Mouse (Mus musculus): ENCODE measurements at regions not wholly inside any gene's neighbourhood (a gene's known extent, or its start where the extent isn't known, plus 50 kb on each side); places are given as distances from the start of the nearest gene placed in this dataset.
"Not testable (repeated sequence)": the region's sequence is repeated elsewhere in the genome, so short reads cannot be mapped to it uniquely, and the experiment has no call there.

DNA sequence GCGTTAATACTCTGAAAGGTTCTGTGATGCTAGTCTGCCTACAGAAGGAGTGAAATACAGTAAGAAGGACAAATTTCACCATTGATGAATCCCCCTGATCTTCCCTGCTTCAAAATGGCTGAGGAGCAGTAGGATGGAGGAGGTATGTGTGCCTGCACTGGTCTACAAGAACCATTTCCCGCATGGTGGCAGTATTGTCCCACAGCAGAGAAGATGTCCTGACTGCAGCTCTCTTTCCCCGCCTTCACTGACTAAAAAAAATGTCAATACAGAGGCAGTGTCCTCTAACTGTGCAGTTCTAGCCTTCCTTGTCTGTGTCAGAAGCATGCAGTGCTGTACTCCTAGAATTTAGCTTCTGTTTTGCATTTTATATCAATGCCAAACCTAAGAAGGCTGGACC, 174.6 kb upstream of the Olfr1324 start:
- peak; percentile 39 for DNase-seq (ENCODE audit: low read depth, low spot score)

DNA sequence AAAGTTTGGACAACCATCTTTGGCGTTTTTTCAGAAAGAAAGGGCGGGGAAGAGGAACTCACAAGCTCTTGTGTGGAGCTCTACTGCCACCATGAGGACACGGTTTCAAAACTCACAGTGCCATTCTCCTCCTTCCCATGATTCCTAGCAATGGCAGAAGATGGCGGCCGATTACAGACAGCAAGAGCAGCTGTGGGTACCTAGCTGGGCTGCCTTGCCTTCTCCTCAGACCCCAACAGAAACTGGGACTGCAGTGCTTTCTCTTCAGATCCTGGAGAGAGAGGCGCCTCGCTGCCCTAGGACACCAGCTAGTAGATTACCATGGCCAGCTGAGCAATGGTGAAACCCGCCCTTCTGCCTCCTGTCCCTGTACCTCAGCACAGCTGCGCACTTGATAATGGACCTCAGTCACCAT, 174.2 kb upstream of the Olfr1324 start:
- DNase-seq (ENCODE audit: low read depth, low spot score) = not testable (repeated sequence)

DNA sequence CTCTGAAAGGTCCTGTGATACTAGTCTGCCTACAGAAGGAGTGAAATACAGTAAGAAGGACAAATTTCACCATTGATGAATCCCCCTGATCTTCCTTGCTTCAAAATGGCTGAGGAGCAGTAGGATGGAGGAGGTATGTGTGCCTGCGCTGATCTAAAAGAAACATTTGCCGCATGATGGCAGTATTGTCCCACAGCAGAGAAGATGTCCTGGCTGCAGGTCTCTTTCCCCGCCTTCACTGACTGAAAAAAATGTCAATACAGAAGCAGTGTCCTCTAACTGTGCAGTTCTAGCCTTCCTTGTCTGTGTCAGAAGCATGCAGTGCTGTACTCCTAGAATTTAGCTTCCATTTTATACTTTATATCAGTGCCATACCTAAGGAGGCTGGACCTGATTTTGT, 172.0 kb upstream of the Olfr1324 start:
- DNase-seq (ENCODE audit: low read depth, low spot score) = not testable (repeated sequence)

DNA sequence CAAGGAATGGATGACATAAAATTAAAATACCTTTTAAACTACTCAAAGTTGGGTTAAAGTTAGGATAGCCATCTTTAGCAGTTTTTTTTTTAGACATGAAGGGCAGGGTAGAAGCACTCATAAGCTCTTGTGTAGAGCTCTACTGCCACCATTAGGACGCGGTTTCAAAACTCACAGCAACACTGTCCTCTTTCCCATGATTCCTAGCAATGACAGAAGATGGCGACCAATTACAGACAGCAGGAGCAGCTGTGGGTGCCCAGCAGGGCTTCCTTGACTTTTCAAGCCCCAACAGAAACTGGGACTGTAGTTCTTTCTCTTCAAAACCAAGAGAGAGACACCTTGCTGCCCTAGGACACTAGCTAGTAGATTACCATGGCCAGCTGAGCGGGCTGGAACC, 171.5 kb upstream of the Olfr1324 start:
- no peak for DNase-seq (ENCODE audit: low read depth, low spot score)

DNA sequence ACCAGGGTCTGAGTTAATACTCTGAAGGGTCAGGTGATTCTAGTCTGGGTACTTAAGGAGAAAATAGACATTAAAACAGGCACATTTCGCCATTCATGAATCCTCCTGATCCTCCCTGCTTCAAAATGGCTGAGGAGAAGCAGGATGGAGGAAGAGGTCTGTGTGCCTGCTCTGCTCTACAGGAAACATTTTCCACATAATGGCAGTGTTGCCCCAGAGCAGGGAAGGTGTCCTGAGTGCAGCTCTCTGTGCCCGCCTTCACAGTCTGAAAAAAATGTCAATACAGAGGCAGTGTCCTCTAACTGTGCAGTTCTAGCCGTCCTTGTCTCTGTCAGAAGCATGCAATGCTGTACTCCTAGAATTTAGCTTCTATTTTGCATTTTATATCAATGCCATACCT, 169.3 kb upstream of the Olfr1324 start:
- not testable (repeated sequence) for DNase-seq (ENCODE audit: low read depth, low spot score)

DNA sequence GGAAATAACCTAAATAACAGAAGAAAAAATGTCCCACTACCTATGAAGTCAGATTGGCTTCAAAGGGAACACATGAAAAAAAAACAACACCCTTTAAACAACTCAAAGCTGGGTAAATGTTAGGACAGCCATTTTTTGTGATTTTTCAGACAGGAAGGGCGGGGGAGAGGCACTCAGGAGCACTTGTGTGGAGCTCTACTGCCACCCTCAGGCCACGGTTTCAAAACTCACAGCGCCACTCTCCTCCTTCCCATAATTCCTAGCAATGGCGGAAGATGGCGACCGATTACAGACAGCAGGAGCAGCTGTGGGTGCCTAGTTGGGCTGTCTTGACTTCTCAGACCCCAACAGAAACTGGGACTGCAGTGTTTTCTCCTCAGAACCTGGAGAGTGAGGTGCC, 168.8 kb upstream of the Olfr1324 start:
- DNase-seq (ENCODE audit: low read depth, low spot score) = peak; percentile 17

DNA sequence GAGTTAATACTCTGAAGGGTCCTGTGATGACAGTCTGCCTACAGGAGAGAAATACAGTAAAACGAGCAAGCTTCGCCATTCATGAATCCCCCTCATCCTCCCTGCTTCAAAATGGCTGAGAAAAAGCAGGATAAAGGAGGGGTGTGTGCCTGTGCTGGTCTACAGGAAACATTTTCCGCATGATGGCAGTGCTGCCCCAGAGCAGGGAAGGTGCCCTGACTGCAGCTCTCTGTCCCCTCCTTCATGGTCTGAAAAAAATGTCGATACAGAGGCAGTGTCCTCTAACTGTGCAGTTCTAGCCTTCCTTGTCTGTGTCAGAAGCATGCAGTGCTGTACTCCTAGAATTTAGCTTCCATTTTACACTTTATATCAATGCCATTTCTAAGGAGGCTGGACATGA, 166.7 kb upstream of the Olfr1324 start:
- DNase-seq (ENCODE audit: low read depth, low spot score) = not testable (repeated sequence)

DNA sequence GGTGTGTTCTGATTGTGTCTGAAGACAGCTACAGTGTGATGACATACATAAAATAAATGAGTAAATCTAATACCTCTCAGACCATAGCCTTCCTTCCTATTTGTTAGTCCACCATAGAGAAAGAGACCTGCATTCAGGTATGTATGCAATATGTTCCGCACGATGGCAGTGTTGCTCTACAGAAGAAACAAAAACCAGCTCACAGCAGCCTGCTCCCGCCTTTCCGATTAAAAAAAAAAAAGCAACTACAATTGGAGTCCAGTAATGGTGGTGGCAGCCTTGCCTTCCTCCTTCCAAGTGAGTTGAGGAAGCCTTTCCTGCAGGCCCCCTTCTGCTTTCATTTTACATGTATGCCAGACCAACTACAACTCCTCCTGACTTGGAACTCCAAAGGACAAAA, 163.2 kb upstream of the Olfr1324 start:
- no peak for DNase-seq (ENCODE audit: low read depth, low spot score)

DNA sequence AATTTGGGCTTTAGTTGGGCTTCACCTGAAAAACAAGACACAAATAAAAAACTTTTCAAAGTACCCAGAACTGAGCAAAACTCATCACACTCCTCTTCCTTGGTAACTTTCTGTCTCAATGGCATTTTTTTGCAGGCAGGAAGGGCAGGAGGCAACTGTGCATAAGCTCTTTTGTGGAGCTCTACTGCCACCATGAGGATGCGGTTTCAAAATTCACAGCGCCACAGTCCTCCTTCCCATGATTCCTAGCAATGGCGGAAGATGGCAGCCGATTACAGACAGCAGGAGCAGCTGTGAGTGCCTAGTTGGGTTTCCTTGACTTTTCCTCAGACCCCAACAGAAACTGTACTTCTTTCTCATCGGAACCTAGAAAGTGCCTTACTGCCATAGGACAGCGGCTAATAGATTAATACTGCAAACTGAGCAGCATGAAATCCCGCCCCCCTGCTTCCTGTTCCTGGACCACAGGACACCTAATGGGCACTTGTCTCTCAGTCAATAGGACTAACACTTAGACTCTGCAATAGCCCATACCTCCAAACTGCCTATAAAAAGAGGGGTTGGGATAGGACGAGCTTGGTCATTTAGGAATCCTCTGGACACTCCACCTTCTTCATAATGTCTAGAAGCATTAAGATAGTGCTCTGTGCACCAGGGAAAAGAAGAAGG, 162.5 kb upstream of the Olfr1324 start:
- DNase-seq (ENCODE audit: low read depth, low spot score) = no peak

DNA sequence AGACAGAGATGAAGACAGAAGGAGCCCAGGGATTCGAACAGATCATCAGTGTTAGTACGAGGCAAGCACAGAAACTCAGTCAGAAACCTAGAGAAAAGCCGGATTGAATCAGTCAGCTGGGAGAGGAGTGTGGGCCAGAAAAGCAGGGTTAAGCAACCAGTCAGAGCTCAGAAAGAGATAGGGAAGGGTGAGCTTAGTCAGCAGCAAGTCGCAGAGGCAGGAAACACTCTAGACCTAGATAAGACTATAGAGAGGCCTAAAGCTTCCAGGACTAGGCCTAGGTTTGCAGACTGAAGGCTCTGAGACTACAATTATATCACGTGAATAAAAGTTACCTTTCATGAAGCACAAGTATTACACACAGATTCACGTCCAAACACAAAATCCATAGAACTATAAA, 160.6 kb upstream of the Olfr1324 start:
- no peak for DNase-seq (ENCODE audit: low read depth, low spot score)

DNA sequence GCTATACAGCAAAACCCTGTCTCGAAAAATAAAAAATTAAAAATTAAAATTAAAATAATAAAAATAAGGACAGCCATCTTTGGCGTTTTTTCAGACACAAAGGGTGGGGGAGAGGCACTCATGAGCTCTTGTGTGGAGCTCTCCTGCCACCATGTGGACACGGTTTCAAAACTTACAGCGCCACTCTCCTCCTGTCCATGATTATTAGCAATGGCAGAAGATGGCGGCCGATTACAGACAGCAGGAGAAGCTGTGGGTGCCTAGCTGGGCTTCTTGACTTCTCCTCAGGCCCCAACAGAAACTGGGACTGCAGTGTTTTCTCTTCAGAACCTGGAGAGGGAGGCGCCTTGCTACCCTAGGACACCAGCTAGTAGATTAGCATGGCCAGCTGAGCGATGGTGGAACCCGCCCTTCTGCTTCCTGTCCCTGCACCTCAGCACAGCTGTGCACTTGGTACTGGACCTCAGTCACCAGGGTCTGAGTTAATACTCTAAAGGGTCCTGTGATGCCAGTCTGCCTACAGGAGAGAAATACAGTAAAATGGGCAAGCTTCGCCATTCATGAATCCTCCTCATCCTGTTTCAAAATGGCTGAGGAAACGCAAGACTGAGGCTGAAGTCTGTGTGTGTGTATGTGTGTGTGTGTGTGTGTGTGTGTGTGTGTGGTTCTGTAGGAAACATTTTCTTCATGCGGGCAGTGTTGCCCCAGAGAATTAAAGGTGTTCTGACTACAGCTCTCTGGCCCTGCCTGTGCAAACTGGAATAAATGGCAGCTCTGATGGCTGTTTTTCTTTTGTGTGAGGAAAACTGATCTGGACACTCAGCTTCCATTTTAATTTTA, 155.7 kb upstream of the Olfr1324 start:
- DNase-seq (ENCODE audit: low read depth, low spot score) = no peak

DNA sequence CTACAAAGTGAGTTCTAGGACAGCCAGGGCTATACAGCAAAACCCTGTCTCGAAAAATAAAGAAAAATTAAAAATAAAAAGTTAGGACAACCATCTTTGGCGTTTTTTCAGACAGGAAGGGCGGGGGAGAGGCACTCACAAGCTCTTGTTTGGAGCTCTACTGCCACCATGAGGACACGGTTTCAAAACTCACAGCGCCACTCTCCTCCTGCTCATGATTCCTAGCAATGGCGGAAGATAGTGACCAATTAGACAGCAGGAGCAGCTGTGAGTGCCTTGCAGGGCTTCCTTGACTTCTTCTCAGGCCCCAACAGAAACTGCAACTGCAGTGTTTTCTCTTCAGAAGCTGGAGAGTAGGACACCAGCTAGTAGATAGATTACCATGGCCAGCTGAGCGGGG, 151.9 kb upstream of the Olfr1324 start:
- no peak for DNase-seq (ENCODE audit: low read depth, low spot score)

DNA sequence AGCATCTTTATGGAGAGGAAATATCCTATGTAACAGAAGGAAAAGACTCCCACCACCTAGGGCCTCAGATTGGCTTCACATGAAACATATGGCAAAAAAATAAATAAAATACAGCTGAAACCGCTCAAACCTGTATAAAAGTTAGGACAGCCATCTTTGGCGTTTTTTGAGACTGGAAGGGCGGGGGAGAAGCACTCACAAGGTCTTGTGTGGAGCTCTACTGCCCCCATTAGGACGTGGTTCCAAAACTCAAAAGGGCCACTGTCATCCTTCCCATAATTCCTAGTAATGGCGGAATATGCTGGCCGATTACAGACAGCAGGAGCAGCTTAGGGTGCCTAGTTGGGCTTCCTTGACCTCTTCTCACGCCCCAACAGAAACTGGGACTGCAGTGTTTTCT, 148.5 kb upstream of the Olfr1324 start:
- no peak for DNase-seq (ENCODE audit: low read depth, low spot score)

DNA sequence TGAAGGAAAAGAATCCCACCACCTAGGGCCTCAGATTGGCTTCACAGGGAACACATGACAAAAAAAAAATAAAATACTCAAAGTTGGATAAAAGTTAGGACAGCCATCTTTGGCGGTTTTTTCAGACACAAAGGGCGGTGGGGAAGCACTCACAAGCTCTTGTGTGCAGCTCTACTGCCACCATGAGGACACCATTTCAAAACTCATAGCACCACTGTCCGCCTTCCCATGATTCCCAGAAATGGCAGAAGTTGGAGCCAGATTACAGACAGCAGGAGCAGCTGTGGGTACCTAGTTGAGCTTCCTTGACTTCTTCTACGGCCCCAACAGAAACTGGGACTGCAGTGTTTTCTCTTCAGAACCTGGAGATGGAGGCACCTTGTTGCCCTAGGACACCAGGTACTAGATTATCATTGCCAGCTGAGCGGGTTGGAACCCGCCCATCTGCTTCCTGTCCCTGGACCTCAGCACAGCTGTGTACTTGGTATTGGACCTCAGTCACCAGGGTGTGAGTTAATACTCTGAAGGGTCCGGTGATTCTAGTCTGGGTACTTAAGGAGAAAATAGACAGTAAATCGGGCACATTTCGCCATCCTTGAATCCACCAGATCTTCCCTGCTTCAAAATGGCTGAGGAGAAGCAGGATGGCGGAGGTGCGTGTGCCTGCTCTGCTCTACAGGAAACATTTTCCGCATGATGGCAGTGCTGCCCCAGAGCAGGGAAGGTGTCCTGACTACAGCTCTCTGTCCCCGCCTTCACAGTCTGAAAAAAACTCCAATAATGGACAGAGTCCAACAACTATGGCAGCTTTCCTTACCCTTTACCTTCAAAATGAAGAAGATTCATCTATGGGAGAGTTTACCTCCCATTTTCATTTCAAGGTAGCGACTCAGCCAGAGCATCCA, 144.1 kb upstream of the Olfr1324 start:
- peak; percentile 5 for DNase-seq (ENCODE audit: low read depth, low spot score)

DNA sequence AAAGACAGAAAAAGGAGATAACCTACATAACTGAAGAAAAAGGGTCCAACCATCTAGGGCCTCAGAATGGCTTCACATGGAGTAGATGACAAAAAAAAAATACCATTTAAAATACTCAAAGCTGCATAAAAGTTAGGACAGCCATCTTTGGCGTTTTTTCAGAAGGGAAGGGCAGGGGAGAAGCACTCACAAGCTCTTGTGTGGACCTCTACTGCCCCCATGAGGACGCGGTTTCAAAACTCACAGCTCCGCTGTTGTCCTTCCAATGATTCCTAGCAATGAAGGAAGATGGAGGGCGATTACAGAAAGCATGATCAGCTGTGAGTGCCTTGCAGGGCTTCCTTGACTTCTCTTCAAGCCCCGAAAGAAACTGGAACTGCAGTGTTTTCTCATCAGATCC, 140.8 kb upstream of the Olfr1324 start:
- no peak for DNase-seq (ENCODE audit: low read depth, low spot score)

DNA sequence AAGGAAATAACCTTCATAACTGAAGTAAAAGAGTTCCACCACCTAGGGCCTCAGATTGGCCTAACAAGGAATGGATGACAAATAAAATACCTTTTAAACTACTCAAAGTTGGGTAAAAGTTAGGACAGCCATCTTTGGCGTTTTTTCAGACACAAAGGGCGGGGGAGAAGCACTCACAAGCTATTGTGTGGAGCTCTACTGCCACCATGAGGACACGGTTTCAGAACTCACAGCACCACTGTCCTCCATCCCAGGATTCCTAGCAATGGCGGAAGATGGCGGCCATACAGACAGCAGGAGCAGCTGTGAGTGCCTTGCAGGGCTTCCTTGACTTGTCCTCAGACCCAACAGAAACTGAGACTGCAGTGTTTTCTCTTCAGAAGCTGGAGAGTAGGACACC, 138.0 kb upstream of the Olfr1324 start:
- DNase-seq (ENCODE audit: low read depth, low spot score) = no peak

DNA sequence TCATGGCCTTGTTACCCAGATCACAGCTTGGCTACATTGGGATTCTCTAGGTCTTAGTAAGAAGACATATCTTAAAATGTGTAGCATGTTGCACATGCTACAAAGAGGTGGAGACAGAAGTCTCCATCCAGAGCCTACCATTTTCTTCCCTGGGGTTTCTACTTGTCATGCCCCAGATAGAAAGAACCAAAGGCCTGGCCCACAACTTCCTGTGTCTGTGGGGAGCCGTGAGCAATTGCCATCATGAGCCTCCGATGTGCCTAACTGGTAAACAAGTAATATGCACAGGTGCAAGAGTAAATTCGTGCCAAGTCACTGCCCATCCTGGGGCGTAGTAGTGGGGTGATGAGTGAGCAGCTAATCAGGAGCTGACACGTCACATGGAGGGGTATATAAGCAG, 136.7 kb upstream of the Olfr1324 start:
- peak; percentile 4 for DNase-seq (ENCODE audit: low read depth, low spot score)

DNA sequence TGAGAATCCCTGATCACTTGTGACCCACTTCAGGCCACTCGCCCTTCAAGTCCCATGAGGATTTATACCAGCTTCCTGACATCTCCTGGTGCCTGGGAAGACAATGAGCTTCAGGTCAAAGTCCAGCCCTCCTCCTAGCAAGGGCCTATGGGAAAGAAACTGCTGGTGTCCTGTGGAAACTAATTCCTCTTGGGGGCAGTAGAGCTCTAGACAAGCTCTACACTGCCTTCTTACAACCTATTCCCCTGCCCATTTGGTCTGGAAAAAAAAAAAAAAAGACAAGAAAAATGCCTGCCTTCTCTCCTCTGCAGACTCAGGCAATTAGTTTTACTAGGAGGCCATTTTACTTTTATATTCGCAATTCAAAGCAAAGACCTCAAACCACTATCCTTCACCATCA, 132.6 kb upstream of the Olfr1324 start:
- peak; percentile 29 for DNase-seq (ENCODE audit: low read depth, low spot score)

DNA sequence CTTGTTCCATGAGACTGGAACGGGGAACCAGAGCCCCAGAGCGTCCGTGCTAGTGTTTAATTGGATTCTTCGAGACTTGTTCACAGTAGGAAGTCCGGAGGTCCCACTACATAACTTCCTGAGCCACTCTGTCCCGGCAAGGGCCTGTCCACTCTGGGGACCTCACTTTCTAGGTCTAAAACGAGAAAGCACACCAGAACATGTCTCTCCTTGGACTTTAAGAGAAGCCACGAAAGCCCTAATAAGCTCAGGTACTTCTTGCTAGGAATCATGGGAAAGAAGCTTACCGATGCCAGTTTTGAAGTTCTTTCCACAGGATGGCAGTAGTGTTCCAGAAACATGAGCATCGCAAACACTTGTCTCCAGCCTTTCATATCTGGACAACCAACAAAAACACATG, 122.0 kb upstream of the Olfr1324 start:
- peak; percentile 1 for DNase-seq (ENCODE audit: low read depth, low spot score)

DNA sequence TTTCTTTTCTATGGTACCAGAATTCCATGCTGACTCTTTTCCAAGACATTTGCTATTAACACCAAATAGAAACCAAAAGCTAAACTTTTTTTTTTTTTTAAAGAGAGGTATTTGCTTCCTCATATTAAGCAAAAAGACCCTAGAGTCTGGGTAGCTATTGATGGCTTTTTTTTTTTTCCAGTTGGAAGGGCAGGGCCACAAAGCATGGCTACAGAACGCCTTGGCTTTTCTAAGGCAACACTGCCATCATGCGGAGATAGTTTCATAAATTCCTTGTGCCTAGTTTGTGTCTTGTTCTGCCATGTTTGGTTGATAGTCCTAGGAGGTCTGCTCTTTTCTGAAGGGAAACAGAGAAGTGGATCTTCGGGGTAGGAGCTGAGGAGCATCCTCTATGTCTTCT, 121.4 kb upstream of the Olfr1324 start:
- no peak for DNase-seq (ENCODE audit: low read depth, low spot score)

DNA sequence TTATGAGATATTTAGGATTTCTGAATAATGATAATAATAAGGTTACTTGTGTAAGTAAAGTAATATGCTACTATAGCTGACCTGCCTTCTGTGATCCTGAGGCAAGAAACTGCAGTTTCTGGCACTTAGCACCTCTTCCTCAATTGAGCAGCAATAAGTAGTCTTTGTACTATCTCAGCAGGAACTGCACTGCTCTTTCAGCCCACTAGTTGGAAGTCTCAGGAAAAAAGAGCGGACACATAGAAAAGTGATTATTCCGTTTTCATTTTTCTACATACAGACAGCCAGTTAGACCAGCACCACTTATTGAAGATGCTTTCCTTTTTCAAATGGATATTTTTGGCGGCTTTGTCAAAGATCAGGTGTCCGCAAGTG, 109.5 kb upstream of the Olfr1324 start:
- not testable (repeated sequence) for DNase-seq (ENCODE audit: low read depth, low spot score)

DNA sequence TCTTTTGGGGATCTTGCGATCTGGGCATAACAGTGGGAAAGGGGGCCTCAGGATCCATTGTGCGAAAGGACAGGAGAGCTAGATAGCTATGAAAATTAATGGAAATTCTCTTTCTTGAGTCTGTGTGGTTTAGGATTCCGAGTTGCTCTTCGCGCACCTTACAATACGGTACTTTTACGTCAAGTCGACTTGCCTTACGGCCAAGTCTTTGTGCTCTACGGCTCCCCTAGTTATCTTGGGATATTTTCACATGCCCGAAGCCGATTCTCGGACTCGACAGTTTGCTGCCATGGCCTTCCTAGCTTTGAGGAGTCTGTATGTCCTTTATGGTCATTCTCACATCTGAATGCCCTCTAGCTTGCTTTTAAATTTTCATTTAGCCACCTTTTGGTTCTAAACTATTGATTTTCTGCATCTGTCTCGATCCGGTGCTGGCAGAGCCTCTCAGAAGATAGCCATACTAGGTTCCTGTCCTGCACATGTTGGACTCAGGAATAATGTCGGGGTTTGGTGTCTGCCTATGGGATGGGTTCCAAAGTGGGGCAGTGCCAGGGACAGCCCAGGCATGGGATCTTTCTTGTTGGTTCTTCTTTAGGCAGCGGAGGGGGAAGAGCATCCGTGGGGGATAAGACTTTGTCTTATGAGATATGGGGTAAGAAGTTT, 109.0 kb upstream of the Olfr1324 start:
- peak; percentile 67 for DNase-seq (ENCODE audit: low read depth, low spot score)

Measured in CD4-positive helper T cell, adult 2 months (primary cell).